Mouse (Mus musculus) testis, postnatal 10 days (tissue): ENCODE measurements around the gene Rnf26.
"Not testable (repeated sequence)": the region's sequence is repeated elsewhere in the genome, so short reads cannot be mapped to it uniquely, and the experiment has no call there.

ENCODE experiments used
- DNase-seq: peaks from one replicate; pipeline ENCODE4 v3.0.0; 2021; ENCODE audit warnings: low spot score

Gene Rnf26

GRCm38 (mm10) chr9:44125026-44125425, 11.7 kb upstream of the Rnf26 start:
- DNase-seq, result no peak

GRCm38 (mm10) chr9:44124317-44124716, 11.0 kb upstream of the Rnf26 start:
- DNase-seq, result no peak

GRCm38 (mm10) chr9:44119948-44120465, 6.7 kb upstream of the Rnf26 start:
- DNase-seq, result no peak

- peak; percentile 75 for DNase-seq
Observed at GRCm38 (mm10) chr9:44119011-44119410, 5.7 kb upstream of the Rnf26 start.

GRCm38 (mm10) chr9:44116182-44116581, 2.9 kb upstream of the Rnf26 start:
- DNase-seq, result no peak

GRCm38 (mm10) chr9:44115599-44115998, 2.3 kb upstream of the Rnf26 start:
- DNase-seq, result no peak

GRCm38 (mm10) chr9:44114453-44114852, 1.1 kb upstream of the Rnf26 start:
- no peak for DNase-seq

GRCm38 (mm10) chr9:44111909-44112308, 1.4 kb downstream of the Rnf26 start:
- not testable (repeated sequence) for DNase-seq

GRCm38 (mm10) chr9:44109360-44110095, 3.8 kb downstream of the Rnf26 start:
- peak; percentile 87 for DNase-seq

- no peak for DNase-seq
Observed at GRCm38 (mm10) chr9:44108269-44109055, 4.9 kb downstream of the Rnf26 start.

GRCm38 (mm10) chr9:44107557-44108179, 5.6 kb downstream of the Rnf26 start:
- peak; percentile 84 for DNase-seq

GRCm38 (mm10) chr9:44107110-44107509, 6.2 kb downstream of the Rnf26 start, which contains the start of gene C1qtnf5:
C1qtnf5 (plus strand) TSS chr9:44107245.
- DNase-seq, result peak; percentile 91

GRCm38 (mm10) chr9:44106596-44106995, 6.7 kb downstream of the Rnf26 start:
- DNase-seq, result no peak

- DNase-seq, result no peak
Observed at GRCm38 (mm10) chr9:44106182-44106581, 7.1 kb downstream of the Rnf26 start.

- no peak for DNase-seq
Observed at GRCm38 (mm10) chr9:44105781-44106180, 7.5 kb downstream of the Rnf26 start.

GRCm38 (mm10) chr9:44104881-44105280, 8.4 kb downstream of the Rnf26 start:
- DNase-seq, result no peak

- DNase-seq, result no peak
Observed at GRCm38 (mm10) chr9:44101490-44101889, 11.8 kb downstream of the Rnf26 start, which contains the start of gene Mfrp. Mfrp (plus strand) TSS chr9:44101729.

- no peak for DNase-seq
Observed at GRCm38 (mm10) chr9:44096536-44096935, 16.8 kb downstream of the Rnf26 start.

GRCm38 (mm10) chr9:44095781-44096180, 17.5 kb downstream of the Rnf26 start:
- no peak for DNase-seq

GRCm38 (mm10) chr9:44094737-44095136, 18.6 kb downstream of the Rnf26 start:
- no peak for DNase-seq

GRCm38 (mm10) chr9:44093612-44094503, 19.5 kb downstream of the Rnf26 start:
- DNase-seq, result peak; percentile 87
